Mouse (Mus musculus) neural tube, postnatal 0 days (tissue): ENCODE results near the gene Gm49325. TPM values are rescaled to one million over a fixed set of nuclear protein-coding genes. Genes with fewer than 3 reads are reported as not detected.

Experiments used
- microRNA counts: library from miRNA; unstranded; fragments of <30 nt; microRNA quantifications from one replicate; lab custom pipeline; 2015
- microRNA-seq: library from miRNA; unstranded; fragments of <30 nt; microRNA quantifications from one replicate; pipeline ENCODE4, GENCODE M21; 2016
- polyA plus RNA-seq: library from polyadenylated mRNA; unstranded; fragments of >200 nt; fragmentation: Nextera tagmentation; extraction: Ambion mirVana; gene quantifications from 2 replicates; pipeline ENCODE4 v1.2.1, GENCODE M21; 2015

The Gm49325 gene
- polyA plus RNA-seq = 1.7 and 3.1 TPM in 2 replicates

GRCm38 (mm10) chr10:77605908-77606826, at the start of gene Gm49325, which contains the start of gene Sumo3:
Gm49325 (plus strand) TSS chr10:77606197.
Sumo3 (plus strand) TSS chr10:77606097.

GRCm38 (mm10) chr10:77581408-77582284, 24.4 kb upstream of the Gm49325 start, which contains the start of gene Pttg1ip:
Pttg1ip (plus strand) TSS chr10:77581720.

GRCm38 (mm10) chr10:77622055-77622988, 16.3 kb downstream of the Gm49325 start, which contains the start of gene Ube2g2:
Ube2g2 (plus strand) TSS chr10:77622275.

GRCm38 (mm10) chr10:77685895-77686664, 80.1 kb downstream of the Gm49325 start, which contains the start of gene Tspear:
Tspear (plus strand) TSS chr10:77686569.

GRCm38 (mm10) chr10:77690356-77690807, 84.4 kb downstream of the Gm49325 start, which contains the start of gene Gm19402:
Gm19402 (minus strand) TSS chr10:77690757.

MicroRNA genes within 50 kb of the gene (microRNA counts, 519-probe panel; counts per million panel counts)
- 40.5 counts per million for microRNA mmu-miR-1930 (lab: Ali Mortazavi, UCI)

Small RNAs within 50 kb of the gene (microRNA-seq; reads per million reads assigned to microRNA genes)
- 8.1 reads per million, percentile 18 among the genes with 10 or more reads in this experiment for gene Mir1930

Other genes with a start within 250 kb of the Gm49325 start
- gene Adarb1, start 187.9 kb upstream of the Gm49325 start, polyA plus RNA-seq = 21.2 and 22.5 TPM in 2 replicates
- gene Fam207a, start 90.4 kb upstream of the Gm49325 start, polyA plus RNA-seq = 34.3 and 38.1 TPM in 2 replicates
- gene Itgb2, start 75.9 kb upstream of the Gm49325 start, polyA plus RNA-seq = 1.5 and 1.6 TPM in 2 replicates
- gene Pttg1ip, start 24.5 kb upstream of the Gm49325 start, polyA plus RNA-seq = 87.6 and 92.6 TPM in 2 replicates
- 276 and 292 TPM in 2 replicates for gene Sumo3, start 100 bp upstream of the Gm49325 start, polyA plus RNA-seq
- 53.8 and 60.5 TPM in 2 replicates for gene Ube2g2, start 16.1 kb downstream of the Gm49325 start, polyA plus RNA-seq
- gene Tspear, start 80.4 kb downstream of the Gm49325 start, polyA plus RNA-seq = 2.4 and 2.6 TPM in 2 replicates
- gene Gm19402, start 84.6 kb downstream of the Gm49325 start, polyA plus RNA-seq = not detected in 2 replicates
- not detected in 2 replicates for gene Gm9508, start 91.0 kb downstream of the Gm49325 start, polyA plus RNA-seq
- not detected in 2 replicates for gene Gm10272, start 100.4 kb downstream of the Gm49325 start, polyA plus RNA-seq
- not detected in 2 replicates for gene Gm10024, start 105.3 kb downstream of the Gm49325 start, polyA plus RNA-seq
- gene Gm10142, start 109.6 kb downstream of the Gm49325 start, polyA plus RNA-seq = not detected in 2 replicates
- gene Krtap12-1, start 114.4 kb downstream of the Gm49325 start, polyA plus RNA-seq = not detected in 2 replicates
- not detected in 2 replicates for gene Gm10100, start 120.3 kb downstream of the Gm49325 start, polyA plus RNA-seq
- not detected in 2 replicates for gene Gm18596, start 136.4 kb downstream of the Gm49325 start, polyA plus RNA-seq
- gene Gm9736, start 145.2 kb downstream of the Gm49325 start, polyA plus RNA-seq = not detected in 2 replicates
- not detected in 2 replicates for gene Gm3233, start 153.5 kb downstream of the Gm49325 start, polyA plus RNA-seq
- not detected in 2 replicates for gene Gm3238, start 165.1 kb downstream of the Gm49325 start, polyA plus RNA-seq
- not detected in 2 replicates for gene Gm7138, start 170.7 kb downstream of the Gm49325 start, polyA plus RNA-seq
- not detected in 2 replicates for gene Gm3250, start 176.3 kb downstream of the Gm49325 start, polyA plus RNA-seq
- not detected in 2 replicates for gene Gm7137, start 182.0 kb downstream of the Gm49325 start, polyA plus RNA-seq
- not detected in 2 replicates for gene Gm9639, start 188.9 kb downstream of the Gm49325 start, polyA plus RNA-seq
- not detected in 2 replicates for gene Gm19668, start 192.9 kb downstream of the Gm49325 start, polyA plus RNA-seq
- gene Gm9507, start 205.6 kb downstream of the Gm49325 start, polyA plus RNA-seq = not detected in 2 replicates
- not detected in 2 replicates for gene Gm2696, start 208.5 kb downstream of the Gm49325 start, polyA plus RNA-seq
- gene Krtap10-4, start 220.9 kb downstream of the Gm49325 start, polyA plus RNA-seq = not detected in 2 replicates
- gene Krtap10-10, start 229.8 kb downstream of the Gm49325 start, polyA plus RNA-seq = not detected in 2 replicates
- gene Gm36176, start 240.6 kb downstream of the Gm49325 start, polyA plus RNA-seq = not detected in 2 replicates
- gene Gm10318, start 246.7 kb downstream of the Gm49325 start, polyA plus RNA-seq = not detected in 2 replicates